Mouse (Mus musculus): ENCODE measurements around the gene A030005L19Rik. TPM values are rescaled to one million over a fixed set of nuclear protein-coding genes. Genes with fewer than 3 reads are reported as not detected.

The A030005L19Rik gene
- total RNA-seq, 1 experiment from 2014 or later, result not detected

Other genes starting within 250 kb of the A030005L19Rik start
- 102 to 146 TPM (median 118 TPM) in 3 replicates for gene Mff, start 188.4 kb upstream of the A030005L19Rik start, total RNA-seq (2017)
- gene Tm4sf20, start 144.9 kb upstream of the A030005L19Rik start, total RNA-seq (2017), result 2.3 TPM in 1 of 3 replicates, not detected in the others
- not detected in 3 replicates for gene Gm47791, start 142.1 kb upstream of the A030005L19Rik start, total RNA-seq (2017)
- 48.1 to 56.6 TPM (median 55.5 TPM) in 3 replicates for gene Agfg1, start 73.8 kb upstream of the A030005L19Rik start, total RNA-seq (2017)
- not detected in 3 replicates for gene A030014E15Rik, start 11.6 kb downstream of the A030005L19Rik start, total RNA-seq (2017)
- gene Gm6217, start 18.1 kb downstream of the A030005L19Rik start, total RNA-seq (2017), result not detected in 3 replicates
- gene A030003K21Rik, start 30.1 kb downstream of the A030005L19Rik start, total RNA-seq (2017), result not detected in 3 replicates
- gene Gm7544, start 42.7 kb downstream of the A030005L19Rik start, total RNA-seq (2017), result not detected in 3 replicates
- not detected in 3 replicates for gene Gm47955, start 47.0 kb downstream of the A030005L19Rik start, total RNA-seq (2017)
- not detected in 3 replicates for gene Gm47959, start 87.2 kb downstream of the A030005L19Rik start, total RNA-seq (2017)
- not detected in 3 replicates for gene Slc19a3, start 125.1 kb downstream of the A030005L19Rik start, total RNA-seq (2017)
- not detected in 3 replicates for gene Krtap28-10, start 129.2 kb downstream of the A030005L19Rik start, total RNA-seq (2017)
- gene Gm47969, start 131.6 kb downstream of the A030005L19Rik start, total RNA-seq (2017), result not detected in 3 replicates
- not detected in 3 replicates for gene A030005K14Rik, start 146.1 kb downstream of the A030005L19Rik start, total RNA-seq (2017)
- not detected in 3 replicates for gene Krtap28-13, start 147.6 kb downstream of the A030005L19Rik start, total RNA-seq (2017)
- gene Ccl20, start 203.4 kb downstream of the A030005L19Rik start, total RNA-seq (2017), result not detected in 3 replicates
- gene Daw1, start 246.4 kb downstream of the A030005L19Rik start, total RNA-seq (2017), result not detected in 3 replicates

Measured in monocyte, adult 5-6 weeks (primary cell).